ENCODE assay signal across 11 mouse cellular contexts in genomic region chr16:30791048-30791855, GRCm38 (mm10).
DNase-seq lines count a peak whose midpoint lies in the region; ATAC-seq and TF ChIP-seq lines count a peak whose summit lies in the region.
"Had no signal": no experiment of that assay in that cellular context is flagged by ENCODE, and none has a peak within 500 bp of the region (broad histone marks: within the 10 kb centered on the region; RNA-seq: fewer than 3 reads in every experiment).

No protein-coding gene starts in this region.

- H3K4me1 ChIP-seq in kidney, embryonic 15.5 days, result peaks cover 47% of the 10 kb centered on the region
- H3K4me1 ChIP-seq in embryonic facial prominence, embryonic 12.5 days, result peaks cover 21% of the 10 kb centered on the region
- H3K4me1 ChIP-seq in limb, embryonic 15.5 days, result peaks cover 35% of the 10 kb centered on the region

- H3K4me2 ChIP-seq in kidney, embryonic 15.5 days, result no peak overlapping the region
- no peak overlapping the region for H3K4me2 ChIP-seq in embryonic facial prominence, embryonic 12.5 days (replicated peaks)
- H3K4me2 ChIP-seq in limb, embryonic 15.5 days, result 0 out of 2 replicates have a peak overlapping the region, but pooled peaks have one; percentile 24

- no peak overlapping the region for H3K4me3 ChIP-seq in gastrocnemius, adult 2 months
- no peak overlapping the region for H3K4me3 ChIP-seq in kidney, embryonic 15.5 days (replicated peaks)
- H3K4me3 ChIP-seq in embryonic facial prominence, embryonic 12.5 days, result no peak overlapping the region
- H3K4me3 ChIP-seq in limb, embryonic 15.5 days, result no peak overlapping the region
- H3K4me3 ChIP-seq: erythroblast, embryonic 14.5 days had no signal

- DNase-seq in gastrocnemius, adult 2 months, result no peak
- no peak for DNase-seq in gastrocnemius, adult 8-10 months (ENCODE audit: low spot score in 2 of 2)
- DNase-seq in kidney, adult 8-10 months, result no peak
- no peak for DNase-seq in adipocyte (ENCODE audit: low spot score)
- no peak for DNase-seq in thymus, postnatal 4 days
- DNase-seq: adrenal gland, postnatal 10 days; gastrocnemius, postnatal 25 days had no signal

- H3K9me3 ChIP-seq in kidney, embryonic 15.5 days (replicated peaks), result no peaks in the 10 kb centered on the region
- no peaks in the 10 kb centered on the region for H3K9me3 ChIP-seq in embryonic facial prominence, embryonic 12.5 days
- no peaks in the 10 kb centered on the region for H3K9me3 ChIP-seq in limb, embryonic 15.5 days

- no peak overlapping the region for H3K9ac ChIP-seq in kidney, embryonic 15.5 days
- H3K9ac ChIP-seq in embryonic facial prominence, embryonic 12.5 days, result no peak overlapping the region
- no peak overlapping the region for H3K9ac ChIP-seq in limb, embryonic 15.5 days

- peak overlapping the region; percentile 85 for H3K27ac ChIP-seq in gastrocnemius, adult 2 months
- H3K27ac ChIP-seq in kidney, embryonic 15.5 days, result peak overlapping the region; percentile 80
- peak overlapping the region; percentile 81; the same call in 1 of the 2 replicates for H3K27ac ChIP-seq in embryonic facial prominence, embryonic 12.5 days
- peak overlapping the region; percentile 88 for H3K27ac ChIP-seq in limb, embryonic 15.5 days

- no peaks in the 10 kb centered on the region for H3K36me3 ChIP-seq in kidney, embryonic 15.5 days
- no peaks in the 10 kb centered on the region for H3K36me3 ChIP-seq in embryonic facial prominence, embryonic 12.5 days
- H3K36me3 ChIP-seq in limb, embryonic 15.5 days, result no peaks in the 10 kb centered on the region

- H3K27me3 ChIP-seq in kidney, embryonic 15.5 days, result no peaks in the 10 kb centered on the region
- no peaks in the 10 kb centered on the region for H3K27me3 ChIP-seq in embryonic facial prominence, embryonic 12.5 days
- H3K27me3 ChIP-seq in limb, embryonic 15.5 days, result no peaks in the 10 kb centered on the region

- no peak for ATAC-seq in kidney, embryonic 15.5 days (replicated peaks; ENCODE audit: low FRiP score)
- no peak for ATAC-seq in embryonic facial prominence, embryonic 12.5 days (ENCODE audit: insufficient number of reproducible peaks, insufficient read depth, low FRiP score, low TSS enrichment)
- ATAC-seq in limb, embryonic 15.5 days (ENCODE audit: insufficient number of reproducible peaks, low FRiP score, low TSS enrichment, low read depth), result no peak

- WGBS in kidney, embryonic 15.5 days, result 73% methylated on average over 10 of the region's 10 CpGs
- 75% methylated on average over 10 of the region's 10 CpGs for WGBS in embryonic facial prominence, embryonic 12.5 days
- WGBS in limb, embryonic 15.5 days, result 73% methylated on average over 10 of the region's 10 CpGs

- TF ChIP-seq CTCF in gastrocnemius, adult 2 months (IDR thresholded peaks at IDR 0.05), result no peak

- intact Hi-C loops in gastrocnemius, adult 2 months (cut with DNase I), result loop anchor here (5.0 kb wide), 1 partner anchor 36 kb away; no protein-coding TSS in a partner anchor
